Mouse (Mus musculus) MEL (cell line): ENCODE measurements around the gene Fer1l5. TPM values are rescaled to one million over a fixed set of nuclear protein-coding genes. Genes with fewer than 3 reads are reported as not detected.

ENCODE experiments used
- DNase-seq: peaks from one replicate; pipeline ENCODE4 v3.0.0; 2011; ENCODE audit warnings: low read depth, low spot score
- H3K27ac ChIP-seq: 2 replicates; pipeline ENCODE4 v1.5.1; 2012; ENCODE audit warnings: low read depth, mild to moderate bottlenecking, control low read depth, low read length, moderate library complexity; ENCODE audit not compliant: control insufficient read depth
- H3K27me3 ChIP-seq, 2 experiments: fragments of 150-350 bp in 1 of 2; sonication (generic) in 1 of 2; 2 replicates each; pipeline ENCODE4 v1.6.1; 2012; ENCODE audit warnings: low read length in 2 of 2, mild to moderate bottlenecking in 2 of 2, improper control_type of control experiment in 1 of 2, moderate library complexity in 1 of 2; ENCODE audit not compliant: insufficient read depth in 2 of 2, control insufficient read depth in 1 of 2
- H3K36me3 ChIP-seq, 2 experiments: 2 replicates each; pipeline ENCODE4 v1.6.1; 2012 to 2014; ENCODE audit warnings: low read length in 2 of 2, improper control_type of control experiment in 1 of 2, inconsistent platforms in 1 of 2, mild to moderate bottlenecking in 1 of 2; ENCODE audit not compliant: insufficient read depth in 2 of 2, control insufficient read depth in 1 of 2
- H3K4me1 ChIP-seq, 2 experiments: fragments of 150-350 bp in 1 of 2; sonication (generic) in 1 of 2; 2 replicates each; pipeline ENCODE4 v1.6.1; 2012; ENCODE audit warnings: low read length in 2 of 2, improper control_type of control experiment in 1 of 2, mild to moderate bottlenecking in 1 of 2; ENCODE audit not compliant: insufficient read depth in 2 of 2, control insufficient read depth in 1 of 2
- H3K4me3 ChIP-seq, 2 experiments: fragments of 150-350 bp in 1 of 2; sonication (generic) in 1 of 2; 2 replicates each; pipeline ENCODE4 v1.5.1; 2012; ENCODE audit warnings: low read depth in 2 of 2, low read length in 2 of 2, mild to moderate bottlenecking in 2 of 2, moderate library complexity in 2 of 2, control low read depth in 1 of 2, improper control_type of control experiment in 1 of 2; ENCODE audit not compliant: control insufficient read depth in 1 of 2, insufficient read depth in 1 of 2
- H3K79me2 ChIP-seq: 2 replicates; pipeline ENCODE4 v1.6.1; 2012; ENCODE audit warnings: mild to moderate bottlenecking, low read length, moderate library complexity; ENCODE audit not compliant: control insufficient read depth, poor library complexity, insufficient read depth
- H3K9ac ChIP-seq: 2 replicates; pipeline ENCODE4 v1.6.1; 2012; ENCODE audit warnings: low read depth, mild to moderate bottlenecking, control low read depth, low read length, moderate library complexity; ENCODE audit not compliant: control insufficient read depth, poor library complexity, severe bottlenecking
- H3K9me3 ChIP-seq: fragments of 150-350 bp; sonication (generic); replicated peaks from 2 replicates; pipeline ENCODE4 v1.6.1; 2012; ENCODE audit warnings: mild to moderate bottlenecking, low read length, improper control_type of control experiment, moderate library complexity; ENCODE audit not compliant: insufficient read depth
- BHLHE40 ChIP-seq: IDR thresholded peaks from 2 replicates; pipeline ENCODE4 v1.6.1; 2012; ENCODE audit warnings: low read depth, mild to moderate bottlenecking, inconsistent platforms, low read length, improper control_type of control experiment, borderline replicate concordance
- CHD2 ChIP-seq: IDR thresholded peaks from 2 replicates; pipeline ENCODE4 v1.6.1; 2011; ENCODE audit warnings: low read length, improper control_type of control experiment
- CTCF ChIP-seq, 3 experiments: IDR thresholded peaks in 2 of 3; conservative IDR thresholded peaks in 1 of 3; 2 replicates each; pipeline ENCODE4 v1.5.1; 2011 to 2012; ENCODE audit warnings: low read length in 3 of 3, low read depth in 2 of 3, mild to moderate bottlenecking in 2 of 3, improper control_type of control experiment in 1 of 3, inconsistent platforms in 1 of 3, mixed read lengths in 1 of 3, moderate library complexity in 1 of 3; ENCODE audit not compliant: control insufficient read depth in 1 of 3, insufficient read depth in 1 of 3, poor library complexity in 1 of 3, severe bottlenecking in 1 of 3
- ELF1 ChIP-seq: IDR thresholded peaks from 2 replicates; pipeline ENCODE4 v1.6.1; 2014; ENCODE audit warnings: low read depth, mild to moderate bottlenecking, inconsistent platforms, low read length, improper control_type of control experiment, moderate library complexity
- ETS1 ChIP-seq: IDR thresholded peaks from 2 replicates; pipeline ENCODE4 v1.6.1; 2012; ENCODE audit warnings: low read depth, mild to moderate bottlenecking, inconsistent platforms, low read length, improper control_type of control experiment, moderate library complexity
- GATA1 ChIP-seq: IDR thresholded peaks from 2 replicates; pipeline ENCODE4 v1.6.1; 2011; ENCODE audit warnings: low read depth, low read length, improper control_type of control experiment
- JUND ChIP-seq: IDR thresholded peaks from 2 replicates; pipeline ENCODE4 v1.6.1; 2011; ENCODE audit warnings: low read depth, mild to moderate bottlenecking, improper control_type of control experiment, low read length
- MAZ ChIP-seq: IDR thresholded peaks from 2 replicates; pipeline ENCODE4 v1.6.1; 2012; ENCODE audit warnings: low read depth, mild to moderate bottlenecking, inconsistent platforms, low read length, improper control_type of control experiment
- MYB ChIP-seq: IDR thresholded peaks from 2 replicates; pipeline ENCODE4 v1.6.1; 2011; ENCODE audit warnings: mild to moderate bottlenecking, low read depth, low read length, improper control_type of control experiment
- MYC ChIP-seq: IDR thresholded peaks from 2 replicates; pipeline ENCODE4 v1.6.1; 2011; ENCODE audit warnings: low read depth, mild to moderate bottlenecking, low read length, improper control_type of control experiment, moderate library complexity
- NELFE ChIP-seq: IDR thresholded peaks from 2 replicates; pipeline ENCODE4 v1.6.1; 2011; ENCODE audit warnings: low read depth, low read length, improper control_type of control experiment
- NRF1 ChIP-seq: IDR thresholded peaks from 2 replicates; pipeline ENCODE4 v1.6.1; 2014; ENCODE audit warnings: low read depth, mild to moderate bottlenecking, inconsistent platforms, low read length, improper control_type of control experiment, moderate library complexity; ENCODE audit not compliant: poor library complexity, insufficient read depth, severe bottlenecking
- POLR2A ChIP-seq, 2 experiments: IDR thresholded peaks; 2 replicates each; pipeline ENCODE4 v1.6.1; 2011 to 2012; ENCODE audit warnings: low read length in 2 of 2, mild to moderate bottlenecking in 2 of 2, control low read depth in 1 of 2, improper control_type of control experiment in 1 of 2, low read depth in 1 of 2, moderate library complexity in 1 of 2; ENCODE audit not compliant: control insufficient read depth in 1 of 2, insufficient read depth in 1 of 2, poor library complexity in 1 of 2
- POLR2AphosphoS2 ChIP-seq: IDR thresholded peaks from 2 replicates; pipeline ENCODE4 v1.6.1; 2011; ENCODE audit warnings: low read length, improper control_type of control experiment
- POLR2AphosphoS5 ChIP-seq: IDR thresholded peaks from 2 replicates; pipeline ENCODE4 v1.6.1; 2012; ENCODE audit warnings: low read depth, borderline replicate concordance, mild to moderate bottlenecking, inconsistent platforms, low read length, moderate library complexity, mixed read lengths
- RAD21 ChIP-seq: IDR thresholded peaks from 2 replicates; pipeline ENCODE4 v1.6.1; 2011; ENCODE audit warnings: mild to moderate bottlenecking, low read depth, low read length, improper control_type of control experiment
- RCOR1 ChIP-seq: IDR thresholded peaks from 2 replicates; pipeline ENCODE4 v1.6.1; 2012; ENCODE audit warnings: low read depth, mild to moderate bottlenecking, inconsistent platforms, low read length, improper control_type of control experiment
- SIN3A ChIP-seq: IDR thresholded peaks from 2 replicates; pipeline ENCODE4 v1.6.1; 2012; ENCODE audit warnings: low read length, improper control_type of control experiment, inconsistent platforms
- TAL1 ChIP-seq: IDR thresholded peaks from 2 replicates; pipeline ENCODE4 v1.6.1; 2012; ENCODE audit warnings: mild to moderate bottlenecking, inconsistent platforms, low read length, moderate library complexity, mixed read lengths
- TBP ChIP-seq: IDR thresholded peaks from 2 replicates; pipeline ENCODE4 v1.8.0; 2011; ENCODE audit warnings: low read depth, low read length, improper control_type of control experiment
- UBTF ChIP-seq: IDR thresholded peaks from 2 replicates; pipeline ENCODE4 v1.6.1; 2012; ENCODE audit warnings: low read depth, mild to moderate bottlenecking, inconsistent platforms, low read length, improper control_type of control experiment, moderate library complexity, borderline replicate concordance; ENCODE audit not compliant: insufficient read depth
- ZC3H11A ChIP-seq: IDR thresholded peaks from 2 replicates; pipeline ENCODE4 v1.6.1; 2012; ENCODE audit warnings: low read depth, mild to moderate bottlenecking, inconsistent platforms, low read length, improper control_type of control experiment
- ZMIZ1 ChIP-seq: IDR thresholded peaks from 2 replicates; pipeline ENCODE4 v1.6.1; 2012; ENCODE audit warnings: low read depth, mild to moderate bottlenecking, inconsistent platforms, low read length, improper control_type of control experiment, moderate library complexity
- ZNF384 ChIP-seq: IDR thresholded peaks from 2 replicates; pipeline ENCODE4 v1.6.1; 2012; ENCODE audit warnings: low read depth, mild to moderate bottlenecking, inconsistent platforms, low read length, improper control_type of control experiment
- polyA plus RNA-seq, 2 experiments: library from polyadenylated mRNA; stranded (reverse) in 1 of 2; unstranded in 1 of 2; fragments of >175 nt in 1 of 2; fragments of >200 nt in 1 of 2; gene quantifications; 2 replicates each; pipeline versions ENCODE4 v1.2.1 to v1.2.4; 2012; ENCODE audit warnings: low replicate concordance in 2 of 2, low read depth in 1 of 2; ENCODE audit not compliant: insufficient read length in 2 of 2, insufficient read depth in 1 of 2, missing spikeins in 1 of 2
- total RNA-seq: library from RNA; depleted of rRNA; stranded (reverse); fragments of 300-350 nt; gene quantifications from 2 replicates; pipeline ENCODE4 v1.2.3, GENCODE M21; 2012

The Fer1l5 gene
- total and polyA plus RNA-seq, 3 experiments: 2.3 TPM; not detected in 2

GRCm38 (mm10) chr1:36437223-36437622, 65.1 kb downstream of the Fer1l5 start:
- peak; percentile 35 for DNase-seq
- H3K9me3 ChIP-seq: no peaks in the 10 kb centered on the region
- peaks cover 0 to 16% of the 10 kb centered on the region in 2 experiments; a peak in 2 of 4 replicates for H3K36me3 ChIP-seq
- no peak overlapping the region for H3K9ac ChIP-seq
- no peak overlapping the region for H3K4me3 ChIP-seq
- no peak for TF ChIP-seq BHLHE40
- H3K27me3 ChIP-seq: no peaks in the 10 kb centered on the region
- no peaks in the 10 kb centered on the region for H3K79me2 ChIP-seq
- H3K4me1 ChIP-seq: no peaks in the 10 kb centered on the region; a peak in 2 of 4 replicates
- no peak overlapping the region for H3K27ac ChIP-seq

- no peak overlapping the region for H3K9ac ChIP-seq
- peaks cover 0 to 5% of the 10 kb centered on the region in 2 experiments; a peak in 3 of 4 replicates for H3K4me1 ChIP-seq
- H3K36me3 ChIP-seq: peaks cover 9 to 13% of the 10 kb centered on the region in 2 experiments
- no peaks in the 10 kb centered on the region for H3K27me3 ChIP-seq
- no peak for TF ChIP-seq SIN3A
- no peak for TF ChIP-seq NRF1
- no peak for TF ChIP-seq TBP
- TF ChIP-seq MAZ: no peak
- TF ChIP-seq GATA1: no peak
- TF ChIP-seq RCOR1: no peak
- H3K4me3 ChIP-seq: no peak overlapping the region
- no peak overlapping the region for H3K27ac ChIP-seq
- H3K9me3 ChIP-seq: no peaks in the 10 kb centered on the region
- peaks cover 7% of the 10 kb centered on the region for H3K79me2 ChIP-seq
- DNase-seq: no peak
These were observed 69.0 kb downstream of the Fer1l5 start for GRCm38 (mm10) chr1:36441101-36441500.

- Histone ChIP-seq H3K9me3 (no peaks in the 10 kb centered on the region), H3K27ac (peak within 1 kb of the TSS; percentile 93), H3K27me3 (no peaks in the 10 kb centered on the region)
- TF ChIP-seq TAL1: no peak
- no peak for TF ChIP-seq UBTF
- TF ChIP-seq GATA1: no peak
- no peak for TF ChIP-seq POLR2AphosphoS2
- no peak for TF ChIP-seq CTCF (IDR thresholded peaks at IDR 0.05 in 2 of 3, conservative IDR thresholded peaks at IDR 0.05 in 1 of 3; ENCODE audit: control insufficient read depth in 1 of 3, insufficient read depth in 1 of 3, low read depth in 2 of 3, low read length in 3 of 3, poor library complexity in 1 of 3, severe bottlenecking in 1 of 3)
- no peak for TF ChIP-seq ZNF384
- no peak for TF ChIP-seq POLR2AphosphoS5
- peak; percentile 69; the same call in 1 of the 2 replicates for TF ChIP-seq ELF1
- peak; percentile 63 for TF ChIP-seq NELFE
- TF ChIP-seq ZMIZ1: peak; percentile 49; the same call in 1 of the 2 replicates
- no peak for TF ChIP-seq MYB
- TF ChIP-seq MYC: 0 out of 2 replicates have a peak, but pooled peaks have one; percentile 19
- TF ChIP-seq TBP: peak; percentile 62
- TF ChIP-seq ETS1: no peak
- no peak for TF ChIP-seq JUND
- peak; percentile 70 to 73 for TF ChIP-seq POLR2A (IDR thresholded peaks at IDR 0.05; ENCODE audit: control insufficient read depth in 1 of 2, insufficient read depth in 1 of 2, low read depth in 1 of 2, low read length in 2 of 2, poor library complexity in 1 of 2)
- TF ChIP-seq ZC3H11A: no peak
- no peak for TF ChIP-seq RAD21
- no peak for TF ChIP-seq RCOR1
- TF ChIP-seq CHD2: no peak
These were observed 72.7 kb downstream of the Fer1l5 start, which contains the start of gene Lman2l for GRCm38 (mm10) chr1:36444471-36445464. TSS of gene Lman2l (minus strand) at chr1:36445271.

More at GRCm38 (mm10) chr1:36444471-36445464, 72.7 kb downstream of the Fer1l5 start, which contains the start of gene Lman2l:
- Histone ChIP-seq H3K4me3 (peak within 1 kb of the TSS; percentile 91 to 94), H3K36me3 (peaks cover 2 to 16% of the 10 kb centered on the region in 2 experiments; a peak in 3 of 4 replicates), H3K4me1 (peaks cover 0 to 9% of the 10 kb centered on the region in 2 experiments; a peak in 3 of 4 replicates), H3K79me2 (peaks cover 7% of the 10 kb centered on the region), H3K9ac (peak within 1 kb of the TSS; percentile 89)
- peak; percentile 97 for DNase-seq
